Mouse (Mus musculus) testis, postnatal 10 days (tissue): ENCODE results near the gene Olfr161.
"Not testable (repeated sequence)": the region's sequence is repeated elsewhere in the genome, so short reads cannot be mapped to it uniquely, and the experiment has no call there.

Source experiments
- DNase-seq: peaks from one replicate; pipeline ENCODE4 v3.0.0; 2021; ENCODE audit warnings: low spot score

Gene Olfr161

DNA sequence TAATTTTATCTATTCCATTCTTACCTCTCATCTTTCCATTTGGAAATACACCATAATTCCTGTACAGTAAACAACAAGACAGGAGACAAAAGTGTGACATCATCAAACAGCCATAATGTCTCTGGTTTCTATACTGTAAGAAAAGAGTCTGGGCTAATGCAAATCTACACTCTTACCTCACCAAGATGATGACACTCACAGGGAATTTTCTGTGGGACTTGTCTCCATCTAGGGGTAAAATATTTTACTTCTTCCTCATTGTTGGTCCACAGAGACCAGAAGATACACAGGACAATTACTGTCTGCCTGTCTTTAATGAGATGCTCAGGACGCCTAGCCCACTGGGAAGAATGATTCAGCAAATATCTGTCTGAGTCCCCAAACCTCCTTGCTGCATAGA, at the start of gene Olfr161:
Olfr161 (plus strand) TSS at position 352 of the 400 bp plus-strand sequence.
- DNase-seq, result no peak

DNA sequence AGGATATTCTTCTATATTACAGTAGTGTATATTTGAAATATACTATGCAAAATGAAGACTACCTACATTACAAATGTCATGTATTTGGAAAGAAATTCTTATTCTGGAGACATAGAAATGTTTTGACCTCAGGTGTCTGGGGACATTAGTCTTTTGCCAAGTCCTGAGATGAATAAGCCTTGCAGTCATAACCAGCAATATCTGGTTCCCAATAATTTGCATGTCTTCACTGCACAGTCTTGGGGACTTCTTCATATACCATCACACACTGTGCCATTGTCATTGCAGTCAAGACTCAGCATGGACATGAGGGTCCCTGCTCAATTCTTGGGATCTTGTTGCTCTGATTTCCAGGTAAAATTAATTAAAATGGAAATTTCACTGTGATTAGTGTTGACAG, 27.3 kb upstream of the Olfr161 start:
- DNase-seq, result no peak

DNA sequence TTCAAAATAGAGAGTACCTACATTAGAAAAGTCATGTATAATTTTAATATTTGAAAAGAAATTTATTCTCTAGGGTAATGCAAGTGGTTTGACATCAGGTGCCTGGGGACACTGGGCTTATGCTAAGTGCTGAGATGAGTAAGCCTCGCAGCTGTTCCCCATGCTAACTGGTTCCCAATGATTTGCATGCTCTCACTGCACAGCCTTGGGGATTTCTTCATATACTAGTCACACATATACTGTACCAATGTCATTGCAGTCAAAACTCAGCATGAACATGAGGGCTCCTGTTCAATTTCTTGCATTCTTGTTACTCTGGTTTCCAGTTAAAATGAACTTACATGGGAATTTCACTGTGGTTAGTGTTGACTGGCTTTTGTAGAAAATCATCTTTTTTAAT, 13.2 kb upstream of the Olfr161 start:
- DNase-seq, result not testable (repeated sequence)

DNA sequence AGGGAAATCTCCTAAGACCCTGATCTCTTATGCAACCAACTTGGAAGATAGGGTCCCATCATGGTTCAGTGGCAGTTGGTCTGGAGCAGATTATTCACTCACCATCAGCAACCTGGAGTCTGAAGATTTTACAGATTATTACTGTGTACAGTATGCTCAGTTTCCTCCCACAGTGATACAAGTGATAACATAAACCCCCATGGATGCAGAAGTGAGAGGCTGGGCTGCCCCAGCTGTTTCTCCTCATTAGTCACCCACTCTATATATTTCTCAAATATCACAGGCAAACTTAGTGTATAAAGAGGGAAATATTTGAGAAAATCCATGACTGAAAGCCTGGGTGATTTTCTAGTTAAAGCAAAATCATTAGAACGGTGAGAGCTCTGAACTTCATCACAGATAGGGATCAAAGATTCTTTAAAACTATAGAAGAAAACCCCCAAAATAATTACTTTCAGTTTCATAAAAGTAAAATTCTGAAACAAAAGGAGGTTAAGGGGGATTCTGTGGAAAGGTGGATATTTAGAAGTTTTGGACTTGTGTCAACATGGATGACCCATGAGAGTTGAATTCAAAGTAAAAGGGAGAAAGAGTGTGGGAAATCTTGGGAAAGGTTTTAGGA, 12.5 kb upstream of the Olfr161 start:
- DNase-seq, result not testable (repeated sequence)

DNA sequence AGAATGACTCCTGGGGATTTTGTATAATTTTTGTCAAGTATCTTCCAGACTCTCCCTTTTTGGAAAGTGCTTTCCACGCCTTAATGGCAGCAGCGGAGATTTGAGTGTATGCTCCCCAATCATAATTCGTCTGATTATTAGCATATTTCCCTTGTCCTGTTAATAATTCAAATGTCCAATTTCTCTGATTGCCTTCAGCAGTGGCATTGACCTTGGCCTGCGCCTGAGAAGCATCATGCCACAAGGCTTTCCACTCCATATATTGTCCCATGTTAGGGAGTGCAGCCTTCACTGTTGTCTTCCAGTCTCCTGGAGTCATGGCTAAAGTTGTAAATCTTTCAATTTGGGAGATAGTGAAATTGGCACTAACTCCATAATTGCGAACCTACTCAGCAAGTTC, 40.5 kb downstream of the Olfr161 start:
- DNase-seq, result not testable (repeated sequence)

DNA sequence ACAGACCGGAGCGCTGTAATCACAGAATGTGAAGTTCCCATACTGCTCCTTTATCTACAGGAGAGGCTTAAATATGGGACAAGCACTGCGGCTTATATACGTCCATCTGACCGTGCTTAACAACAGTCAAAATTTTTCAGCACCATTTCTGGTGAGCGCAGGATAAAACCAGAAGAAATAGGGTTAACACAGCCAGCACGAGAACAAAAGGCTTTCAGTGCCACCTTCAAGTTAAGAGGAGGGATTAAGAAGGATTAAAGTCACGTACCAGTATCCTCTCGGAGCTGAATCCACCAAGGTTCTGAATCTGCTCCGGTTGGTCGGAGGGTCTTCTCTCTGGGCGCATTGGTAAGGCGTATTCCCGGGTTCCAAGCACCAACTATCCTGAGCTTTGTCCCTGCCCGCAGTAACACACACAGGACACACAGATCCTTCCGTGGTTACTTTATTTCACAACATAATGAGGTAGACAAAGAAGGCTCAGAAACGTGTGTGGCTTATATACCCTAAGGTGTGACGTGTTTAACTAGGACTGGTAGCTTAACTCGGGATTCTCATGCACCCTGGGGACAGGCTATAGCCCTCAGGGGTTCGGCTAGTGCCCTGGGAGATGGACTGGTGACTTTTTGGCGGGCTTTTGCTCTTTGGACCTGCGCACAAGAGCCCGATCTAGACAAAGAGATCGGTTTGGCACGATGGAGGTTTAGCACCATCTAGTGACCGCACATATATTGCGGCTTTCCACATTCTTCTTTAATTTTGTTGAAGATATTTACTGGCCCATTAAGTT, 41.9 kb downstream of the Olfr161 start:
- not testable (repeated sequence) for DNase-seq
